Mouse (Mus musculus): ENCODE data around the gene Uimc1. TPM values are rescaled to one million over a fixed set of nuclear protein-coding genes. Genes with fewer than 3 reads are reported as not detected.

The Uimc1 gene
- polyA plus RNA-seq, 1 experiment from 2014 or later: 20.3 TPM

DNA sequence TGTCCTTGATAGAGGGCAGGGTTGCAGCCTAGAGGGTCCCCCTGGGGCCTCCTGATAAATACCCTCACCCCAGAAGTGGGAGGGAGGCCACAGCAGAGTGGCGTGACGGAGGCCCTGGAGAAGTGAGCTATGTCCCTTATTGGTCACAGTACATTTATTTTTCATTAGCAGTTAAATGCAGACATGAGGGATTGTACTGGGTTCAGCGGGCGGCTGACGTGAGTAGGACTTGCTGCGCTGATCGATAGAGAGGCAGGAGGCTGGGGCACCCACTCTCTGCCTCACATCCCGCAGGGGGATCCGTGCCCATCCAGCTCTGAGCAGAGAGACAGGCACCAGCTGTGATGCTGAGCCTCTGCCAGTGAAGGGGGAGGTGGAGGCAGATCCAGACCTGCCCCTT lies 112.7 kb downstream of the Uimc1 start:
- 0 out of 2 replicates have a peak overlapping the region, but pooled peaks have one; percentile 20 for H3K27ac ChIP-seq (replicated peaks)

DNA sequence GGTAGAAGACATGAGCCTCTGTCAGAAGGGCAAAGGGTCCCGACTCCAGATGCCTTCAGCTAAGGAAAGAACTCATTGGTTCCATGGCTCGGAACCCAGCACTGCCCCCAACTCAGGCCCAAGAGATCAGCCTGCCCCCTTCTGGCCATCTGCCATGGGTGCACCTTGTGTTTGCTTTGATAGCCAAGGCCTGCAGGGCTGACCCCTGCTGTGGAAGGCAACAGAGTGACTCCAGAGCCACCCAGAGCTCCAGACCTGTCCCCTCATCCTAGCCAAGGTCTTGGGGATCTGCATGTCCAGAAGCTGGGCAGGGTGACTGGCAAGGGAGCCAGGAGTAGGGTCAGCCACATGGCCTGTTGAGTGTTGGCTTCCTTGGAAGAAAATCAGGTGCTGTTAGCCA lies 116.5 kb downstream of the Uimc1 start:
- Histone ChIP-seq H3K4me3 (no peak overlapping the region), H3K36me3 (no peaks in the 10 kb centered on the region), H3K27ac (replicated peaks) (no peak overlapping the region), H3K9me3 (no peaks in the 10 kb centered on the region), H3K4me1 (replicated peaks) (peaks cover 59% of the 10 kb centered on the region), H3K4me2 (no peak overlapping the region), H3K9ac (no peak overlapping the region), H3K27me3 (0 out of 2 replicates have a peak, but pooled peaks cover 3% of the 10 kb centered on the region)
- WGBS: 57% methylated on average over 2 of the region's 2 CpGs
- no peak for ATAC-seq (ENCODE audit: low FRiP score, low read depth)

More for the DNA sequence above, 112.7 kb downstream of the Uimc1 start:
- H3K9ac ChIP-seq: no peak overlapping the region
- H3K4me2 ChIP-seq: no peak overlapping the region
- H3K4me1 ChIP-seq (replicated peaks): peaks cover 32% of the 10 kb centered on the region
- H3K9me3 ChIP-seq: no peaks in the 10 kb centered on the region
- H3K4me3 ChIP-seq: no peak overlapping the region
- peak; percentile 28 for ATAC-seq (ENCODE audit: low FRiP score, low read depth)
- no peaks in the 10 kb centered on the region for H3K36me3 ChIP-seq
- peaks cover 14% of the 10 kb centered on the region; the same call in 1 of the 2 replicates for H3K27me3 ChIP-seq
- 20% methylated on average over 9 of the region's 9 CpGs for WGBS

DNA sequence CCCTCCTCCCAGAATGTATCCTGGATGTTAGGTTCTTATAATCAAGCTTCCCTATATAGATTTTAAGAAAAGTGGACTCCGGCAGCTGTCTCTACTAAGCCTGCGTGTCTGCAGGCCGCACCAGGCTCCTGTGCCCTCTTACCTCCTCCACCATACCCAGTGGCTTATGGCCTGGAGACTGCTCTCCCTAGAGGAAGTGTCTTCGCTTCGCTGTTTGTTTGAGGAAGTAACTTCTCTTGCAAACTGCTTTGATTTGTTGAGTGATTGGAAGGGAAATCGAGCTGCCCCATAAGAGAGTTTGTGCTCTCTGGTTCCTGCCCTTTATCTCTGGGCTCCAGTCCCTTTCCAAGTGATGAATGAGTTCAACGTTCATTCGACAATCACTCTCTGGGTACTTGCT lies 117.1 kb downstream of the Uimc1 start:
- Histone ChIP-seq H3K4me1 (replicated peaks) (peaks cover 56% of the 10 kb centered on the region), H3K4me2 (no peak overlapping the region), H3K4me3 (no peak overlapping the region), H3K27me3 (0 out of 2 replicates have a peak, but pooled peaks cover 3% of the 10 kb centered on the region), H3K27ac (replicated peaks) (no peak overlapping the region), H3K36me3 (no peaks in the 10 kb centered on the region), H3K9me3 (no peaks in the 10 kb centered on the region), H3K9ac (no peak overlapping the region)
- ATAC-seq (ENCODE audit: low FRiP score, low read depth): no peak
- 84% methylated on average over 8 of the region's 8 CpGs for WGBS

DNA sequence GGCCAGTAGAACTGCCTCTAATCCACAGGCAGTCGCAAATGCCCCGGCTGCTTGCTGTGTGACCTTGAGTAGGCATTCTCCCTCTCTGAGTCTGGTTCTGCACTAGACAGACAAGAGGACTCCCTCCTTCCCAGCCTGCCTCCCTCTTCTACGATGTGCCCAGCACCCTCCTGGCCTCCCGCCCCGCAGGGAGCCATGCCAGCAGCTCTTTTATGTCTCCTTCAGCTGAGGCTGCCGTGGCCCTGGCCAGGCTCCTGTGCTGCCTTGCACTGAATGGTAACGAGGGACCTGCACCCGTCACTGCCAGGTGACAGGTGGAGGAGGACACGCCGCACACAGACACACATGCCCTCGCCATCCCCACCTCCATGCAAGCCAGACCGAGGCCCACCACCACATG lies 119.1 kb downstream of the Uimc1 start:
- no peak for ATAC-seq (ENCODE audit: low FRiP score, low read depth)
- no peak overlapping the region for H3K4me2 ChIP-seq
- H3K9me3 ChIP-seq: no peaks in the 10 kb centered on the region
- 0 out of 2 replicates have a peak, but pooled peaks cover 3% of the 10 kb centered on the region for H3K27me3 ChIP-seq
- no peak overlapping the region for H3K27ac ChIP-seq (replicated peaks)
- 55% methylated on average over 12 of the region's 12 CpGs for WGBS
- peaks cover 52% of the 10 kb centered on the region for H3K4me1 ChIP-seq (replicated peaks)
- no peak overlapping the region for H3K4me3 ChIP-seq
- H3K36me3 ChIP-seq: no peaks in the 10 kb centered on the region
- H3K9ac ChIP-seq: no peak overlapping the region

GRCm38 (mm10) chr13:54978804-54979203 lies 121.3 kb downstream of the Uimc1 start:
- no peak overlapping the region for H3K4me2 ChIP-seq
- no peaks in the 10 kb centered on the region for H3K36me3 ChIP-seq
- H3K27ac ChIP-seq (replicated peaks): no peak overlapping the region
- H3K9me3 ChIP-seq: no peaks in the 10 kb centered on the region
- H3K9ac ChIP-seq: no peak overlapping the region
- H3K4me1 ChIP-seq (replicated peaks): peaks cover 62% of the 10 kb centered on the region
- 29% methylated on average over 8 of the region's 8 CpGs for WGBS
- no peak overlapping the region for H3K4me3 ChIP-seq
- H3K27me3 ChIP-seq: 0 out of 2 replicates have a peak, but pooled peaks cover 3% of the 10 kb centered on the region
- ATAC-seq (ENCODE audit: low FRiP score, low read depth): no peak

Other genes with a start within 250 kb of the Uimc1 start
- gene Unc5a, start 150.9 kb downstream of the Uimc1 start, polyA plus RNA-seq (2015; fragmentation: Nextera tagmentation; extraction: Ambion mirVana): 13.2 and 16.0 TPM in 2 replicates
- 0.99 and 1.2 TPM in 2 replicates for gene Hk3, start 78.9 kb downstream of the Uimc1 start, polyA plus RNA-seq (2015; fragmentation: Nextera tagmentation; extraction: Ambion mirVana)
- gene Zfp346, start 5.0 kb upstream of the Uimc1 start, polyA plus RNA-seq (2015; fragmentation: Nextera tagmentation; extraction: Ambion mirVana): 28.4 and 30.1 TPM in 2 replicates
- not detected in 2 replicates for gene Gm17617, start 33.2 kb upstream of the Uimc1 start, polyA plus RNA-seq (2015; fragmentation: Nextera tagmentation; extraction: Ambion mirVana)
- 1.5 and 1.6 TPM in 2 replicates for gene Fgfr4, start 52.3 kb upstream of the Uimc1 start, polyA plus RNA-seq (2015; fragmentation: Nextera tagmentation; extraction: Ambion mirVana)
- gene Nsd1, start 109.5 kb upstream of the Uimc1 start, polyA plus RNA-seq (2015; fragmentation: Nextera tagmentation; extraction: Ambion mirVana): 49.1 and 58.4 TPM in 2 replicates
- gene Prelid1, start 220.2 kb upstream of the Uimc1 start, polyA plus RNA-seq (2015; fragmentation: Nextera tagmentation; extraction: Ambion mirVana): 338 and 343 TPM in 2 replicates
- gene Rab24, start 221.6 kb upstream of the Uimc1 start, polyA plus RNA-seq (2015; fragmentation: Nextera tagmentation; extraction: Ambion mirVana): 103 and 108 TPM in 2 replicates
- 11.3 and 14.4 TPM in 2 replicates for gene Mxd3, start 229.5 kb upstream of the Uimc1 start, polyA plus RNA-seq (2015; fragmentation: Nextera tagmentation; extraction: Ambion mirVana)

All from hindbrain, embryonic 15.5 days (tissue).